Mouse (Mus musculus): ENCODE measurements at regions not wholly inside any gene's neighbourhood (a gene's known extent, or its start where the extent isn't known, plus 50 kb on each side); places are given as distances from the start of the nearest gene placed in this dataset.

GRCm38 (mm10) chr17:84056469-84056868 lies 131.3 kb downstream of the Zfp36l2 start:
- H3K4me3 ChIP-seq (replicated peaks) = no peak overlapping the region
- peak overlapping the region; percentile 6; the same call in 1 of the 2 replicates for H3K27ac ChIP-seq (replicated peaks)
- H3K9me3 ChIP-seq (replicated peaks) = no peaks in the 10 kb centered on the region
- no peak overlapping the region for H3K4me2 ChIP-seq
- H3K4me1 ChIP-seq = peaks cover 27% of the 10 kb centered on the region
- WGBS = 85% methylated on average over 4 of the region's 4 CpGs
- no peaks in the 10 kb centered on the region for H3K36me3 ChIP-seq
- H3K27me3 ChIP-seq (replicated peaks) = no peaks in the 10 kb centered on the region
- H3K9ac ChIP-seq (replicated peaks) = no peak overlapping the region
- no peak for ATAC-seq (ENCODE audit: low FRiP score)

- Histone ChIP-seq H3K4me1 (peaks cover 13% of the 10 kb centered on the region), H3K4me2 (no peak overlapping the region), H3K27ac (replicated peaks) (no peak overlapping the region), H3K9ac (replicated peaks) (no peak overlapping the region), H3K36me3 (no peaks in the 10 kb centered on the region), H3K9me3 (replicated peaks) (no peaks in the 10 kb centered on the region), H3K27me3 (replicated peaks) (no peaks in the 10 kb centered on the region), H3K4me3 (replicated peaks) (no peak overlapping the region)
- ATAC-seq (ENCODE audit: low FRiP score) = no peak
- WGBS = 81% methylated on average over 8 of the region's 8 CpGs
These were observed 135.3 kb downstream of the Zfp36l2 start for GRCm38 (mm10) chr17:84052437-84052836.

DNA sequence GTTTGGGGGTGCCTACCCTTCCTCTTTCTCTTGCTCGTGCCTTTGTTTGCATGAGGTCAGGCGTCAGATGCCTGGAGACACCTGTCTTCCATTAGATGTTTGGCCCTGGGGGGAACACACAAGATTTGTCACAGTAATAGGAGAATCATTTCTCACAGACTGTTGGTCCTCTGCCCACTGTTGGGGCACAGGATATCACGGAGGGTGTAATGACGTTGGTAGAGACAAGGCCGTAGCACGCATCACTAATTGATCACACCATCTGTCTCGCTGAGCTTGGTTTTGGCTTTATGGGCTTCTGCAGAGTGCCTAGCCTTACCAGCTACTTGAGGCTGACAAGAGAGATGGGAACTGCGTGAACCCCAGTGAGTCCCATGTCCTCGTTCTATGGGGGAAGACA lies 136.5 kb downstream of the Zfp36l2 start:
- 71% methylated on average over 9 of the region's 9 CpGs for WGBS
- Histone ChIP-seq H3K9me3 (replicated peaks) (no peaks in the 10 kb centered on the region), H3K36me3 (no peaks in the 10 kb centered on the region), H3K4me1 (0 out of 2 replicates have a peak, but pooled peaks cover 4% of the 10 kb centered on the region), H3K9ac (replicated peaks) (no peak overlapping the region), H3K27ac (replicated peaks) (no peak overlapping the region), H3K4me3 (replicated peaks) (no peak overlapping the region), H3K4me2 (no peak overlapping the region), H3K27me3 (replicated peaks) (no peaks in the 10 kb centered on the region)
- no peak for ATAC-seq (ENCODE audit: low FRiP score)

- whole genome bisulfite sequencing = 52% methylated on average over 6 of the region's 6 CpGs
- Histone ChIP-seq H3K9me3 (replicated peaks) (no peaks in the 10 kb centered on the region), H3K4me3 (replicated peaks) (no peak overlapping the region), H3K27me3 (replicated peaks) (no peaks in the 10 kb centered on the region), H3K9ac (replicated peaks) (no peak overlapping the region), H3K36me3 (no peaks in the 10 kb centered on the region), H3K4me1 (peaks cover 12% of the 10 kb centered on the region; the same call in 1 of the 2 replicates), H3K4me2 (no peak overlapping the region), H3K27ac (replicated peaks) (no peak overlapping the region)
- no peak; the same call in 1 of the 2 replicates for ATAC-seq (ENCODE audit: low FRiP score)
These were observed 139.2 kb downstream of the Zfp36l2 start for GRCm38 (mm10) chr17:84048533-84048932.

- Histone ChIP-seq H3K9me3 (replicated peaks) (no peaks in the 10 kb centered on the region), H3K27ac (replicated peaks) (no peak overlapping the region), H3K27me3 (replicated peaks) (no peaks in the 10 kb centered on the region), H3K36me3 (no peaks in the 10 kb centered on the region), H3K4me1 (peaks cover 12% of the 10 kb centered on the region; the same call in 1 of the 2 replicates), H3K4me2 (no peak overlapping the region), H3K4me3 (replicated peaks) (no peak overlapping the region), H3K9ac (replicated peaks) (no peak overlapping the region)
- 90% methylated on average over 1 of the region's 1 CpGs for WGBS
- ATAC-seq (ENCODE audit: low FRiP score) = no peak
These were observed 140.2 kb downstream of the Zfp36l2 start for GRCm38 (mm10) chr17:84047520-84047919.

GRCm38 (mm10) chr17:84045812-84046211 lies 141.9 kb downstream of the Zfp36l2 start:
- H3K27ac ChIP-seq (replicated peaks) = no peak overlapping the region
- no peak overlapping the region for H3K4me2 ChIP-seq
- no peak overlapping the region for H3K4me3 ChIP-seq (replicated peaks)
- H3K27me3 ChIP-seq (replicated peaks) = no peaks in the 10 kb centered on the region
- ATAC-seq (ENCODE audit: low FRiP score) = no peak
- H3K9me3 ChIP-seq (replicated peaks) = no peaks in the 10 kb centered on the region
- H3K36me3 ChIP-seq = no peaks in the 10 kb centered on the region
- WGBS = 93% methylated on average over 1 of the region's 1 CpGs
- no peak overlapping the region for H3K9ac ChIP-seq (replicated peaks)
- peaks cover 12% of the 10 kb centered on the region; the same call in 1 of the 2 replicates for H3K4me1 ChIP-seq

DNA sequence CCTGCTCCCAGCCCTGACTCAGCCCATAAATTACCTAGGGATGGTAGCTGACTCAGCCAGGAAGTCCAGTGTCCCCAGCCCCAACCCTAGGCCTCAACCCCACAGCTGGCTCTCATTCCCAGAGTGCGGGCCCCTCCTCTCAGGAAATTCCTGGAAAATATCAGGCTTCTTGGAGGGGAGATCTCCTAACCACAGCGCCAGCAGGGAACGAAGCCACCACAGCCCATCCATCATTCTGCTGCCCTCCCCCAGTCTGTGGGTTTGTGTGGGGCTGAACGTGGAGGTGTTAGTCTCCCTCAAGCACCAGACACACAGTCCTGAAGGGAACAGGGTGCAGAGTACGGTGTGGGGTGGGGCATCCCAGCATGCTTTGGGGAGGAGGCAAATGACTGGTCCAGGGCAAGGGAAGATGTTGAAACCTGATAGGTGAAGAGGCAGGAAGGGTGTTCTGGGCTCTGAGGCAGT lies 143.2 kb downstream of the Zfp36l2 start:
- Histone ChIP-seq H3K27me3 (replicated peaks) (no peaks in the 10 kb centered on the region), H3K36me3 (no peaks in the 10 kb centered on the region), H3K4me2 (no peak overlapping the region), H3K9me3 (replicated peaks) (no peaks in the 10 kb centered on the region), H3K9ac (replicated peaks) (no peak overlapping the region), H3K27ac (replicated peaks) (no peak overlapping the region), H3K4me1 (peaks cover 12% of the 10 kb centered on the region; the same call in 1 of the 2 replicates), H3K4me3 (replicated peaks) (no peak overlapping the region)
- no peak for ATAC-seq (ENCODE audit: low FRiP score)
- WGBS = 42% methylated on average over 5 of the region's 5 CpGs

DNA sequence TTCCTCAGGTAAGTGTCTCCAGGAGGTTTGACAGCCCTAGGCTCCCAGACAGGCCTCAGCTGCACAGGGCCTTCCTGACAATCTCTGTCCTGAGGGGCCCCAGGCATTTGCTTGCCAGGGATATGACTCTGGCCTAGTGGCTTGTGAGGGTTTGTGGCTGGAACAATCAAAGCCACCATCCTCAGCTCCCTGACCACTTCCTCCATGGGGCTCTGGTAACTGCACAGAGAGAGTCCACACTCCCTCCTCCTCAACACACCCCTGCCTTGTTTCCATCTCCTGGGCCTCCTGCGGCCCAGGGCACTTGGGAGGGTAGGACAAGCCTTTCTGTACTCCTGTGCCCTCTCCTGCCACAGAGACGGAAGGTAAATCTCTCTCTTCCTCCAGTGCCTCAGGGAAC lies 144.6 kb downstream of the Zfp36l2 start:
- H3K4me1 ChIP-seq = peaks cover 10% of the 10 kb centered on the region; the same call in 1 of the 2 replicates
- ATAC-seq (ENCODE audit: low FRiP score) = no peak
- no peak overlapping the region for H3K4me2 ChIP-seq
- H3K36me3 ChIP-seq = no peaks in the 10 kb centered on the region
- no peak overlapping the region for H3K4me3 ChIP-seq (replicated peaks)
- no peak overlapping the region for H3K9ac ChIP-seq (replicated peaks)
- no peaks in the 10 kb centered on the region for H3K27me3 ChIP-seq (replicated peaks)
- H3K9me3 ChIP-seq (replicated peaks) = no peaks in the 10 kb centered on the region
- no peak overlapping the region for H3K27ac ChIP-seq (replicated peaks)
- 84% methylated on average over 2 of the region's 2 CpGs for WGBS

DNA sequence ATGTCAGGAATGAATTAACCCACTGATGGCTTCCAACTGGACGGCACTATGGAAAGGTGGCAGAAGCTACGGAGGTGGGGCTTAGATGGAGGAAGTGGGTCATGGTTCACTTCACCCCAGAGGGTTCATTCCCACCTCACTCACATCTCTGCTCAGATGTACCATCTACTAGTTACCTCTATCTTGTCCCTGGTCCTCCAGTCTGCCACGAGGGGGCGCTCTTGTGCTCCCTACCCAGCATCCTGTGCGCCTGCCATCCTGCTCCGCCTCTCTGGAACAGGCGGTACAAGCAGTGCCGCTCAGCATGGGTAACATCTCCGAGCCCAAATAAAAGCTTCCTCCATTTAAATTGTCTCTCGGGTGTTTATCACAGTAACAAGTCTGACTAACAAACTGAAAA lies 148.3 kb downstream of the Zfp36l2 start:
- H3K4me1 ChIP-seq = peaks cover 9% of the 10 kb centered on the region; the same call in 1 of the 2 replicates
- 86% methylated on average over 10 of the region's 10 CpGs for WGBS
- no peaks in the 10 kb centered on the region for H3K36me3 ChIP-seq
- no peak overlapping the region for H3K4me2 ChIP-seq
- no peak for ATAC-seq (ENCODE audit: low FRiP score)
- H3K27ac ChIP-seq (replicated peaks) = no peak overlapping the region
- H3K9me3 ChIP-seq (replicated peaks) = no peaks in the 10 kb centered on the region
- no peak overlapping the region for H3K4me3 ChIP-seq (replicated peaks)
- H3K9ac ChIP-seq (replicated peaks) = no peak overlapping the region
- no peaks in the 10 kb centered on the region for H3K27me3 ChIP-seq (replicated peaks)

DNA sequence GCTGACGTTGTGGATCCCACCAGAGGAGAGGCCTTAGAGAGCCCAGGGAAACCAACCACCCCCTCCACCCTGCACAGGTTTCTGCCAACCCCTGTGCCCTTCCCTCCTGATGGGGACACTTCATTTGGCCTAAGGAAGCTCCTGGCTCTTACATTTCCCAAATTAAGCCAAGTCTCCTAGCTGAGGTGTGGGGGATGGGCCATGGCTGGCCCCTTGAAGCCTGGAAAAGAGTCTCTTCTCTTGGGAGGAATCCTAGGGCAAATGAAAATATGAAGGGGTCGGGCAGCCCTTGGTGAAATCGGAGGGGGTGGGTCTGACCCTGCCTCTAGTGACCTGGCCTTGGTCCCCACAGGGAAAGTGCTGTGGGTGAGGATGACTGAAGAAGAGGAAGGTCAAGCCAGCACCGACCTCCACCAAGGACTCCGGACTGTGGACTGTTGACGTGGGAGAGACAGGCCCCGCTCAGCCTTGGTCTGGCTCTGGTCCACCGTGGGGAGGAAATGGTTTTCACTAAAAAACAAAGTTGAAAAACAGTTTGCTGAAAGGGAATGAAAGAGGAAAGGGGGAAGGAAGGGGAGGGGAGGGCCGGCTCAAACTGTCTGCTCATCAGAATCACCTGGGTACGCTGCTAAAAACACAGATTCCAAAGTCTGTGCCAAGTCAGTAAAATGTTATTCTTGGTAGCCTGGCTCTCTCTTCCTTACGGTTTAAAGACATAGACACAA lies 150.0 kb downstream of the Zfp36l2 start:
- no peak overlapping the region for H3K4me2 ChIP-seq
- H3K9me3 ChIP-seq (replicated peaks) = no peaks in the 10 kb centered on the region
- H3K4me1 ChIP-seq = 0 out of 2 replicates have a peak, but pooled peaks cover 6% of the 10 kb centered on the region
- H3K27ac ChIP-seq (replicated peaks) = no peak overlapping the region; the same call in 1 of the 2 replicates
- no peaks in the 10 kb centered on the region for H3K27me3 ChIP-seq (replicated peaks)
- WGBS = 70% methylated on average over 11 of the region's 11 CpGs
- H3K9ac ChIP-seq (replicated peaks) = no peak overlapping the region
- no peak for ATAC-seq (ENCODE audit: low FRiP score)
- H3K4me3 ChIP-seq (replicated peaks) = no peak overlapping the region
- no peaks in the 10 kb centered on the region for H3K36me3 ChIP-seq

- Histone ChIP-seq H3K9me3 (replicated peaks) (no peaks in the 10 kb centered on the region), H3K4me2 (no peak overlapping the region), H3K36me3 (no peaks in the 10 kb centered on the region), H3K4me1 (0 out of 2 replicates have a peak, but pooled peaks cover 13% of the 10 kb centered on the region), H3K27ac (replicated peaks) (no peak overlapping the region), H3K9ac (replicated peaks) (no peak overlapping the region), H3K27me3 (replicated peaks) (no peaks in the 10 kb centered on the region), H3K4me3 (replicated peaks) (no peak overlapping the region)
- 86% methylated on average over 6 of the region's 6 CpGs for WGBS
- no peak for ATAC-seq (ENCODE audit: low FRiP score)
These were observed 151.7 kb downstream of the Zfp36l2 start for GRCm38 (mm10) chr17:84036056-84036455.

DNA sequence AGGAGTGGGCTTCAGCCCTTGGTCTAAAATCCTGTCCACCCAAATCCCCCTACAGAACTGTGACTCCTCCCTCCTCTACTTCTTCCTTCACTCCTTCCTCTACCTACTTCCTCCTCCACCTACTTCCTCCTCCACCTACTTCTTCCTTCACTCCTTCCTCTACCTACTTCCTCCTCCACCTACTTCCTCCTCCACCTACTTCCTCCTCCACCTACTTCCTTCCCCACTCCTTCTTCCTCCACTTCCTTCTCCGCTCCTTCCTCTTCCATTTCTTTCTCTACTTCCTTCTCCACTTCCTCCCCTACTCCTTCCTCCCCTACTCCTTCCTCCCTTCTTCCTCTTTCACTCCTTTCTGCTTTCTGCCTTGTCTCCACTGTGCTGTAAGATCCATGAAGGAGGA lies 152.9 kb downstream of the Zfp36l2 start:
- H3K4me3 ChIP-seq (replicated peaks) = no peak overlapping the region
- no peak overlapping the region for H3K4me2 ChIP-seq
- no peak for ATAC-seq (ENCODE audit: low FRiP score)
- H3K27ac ChIP-seq (replicated peaks) = no peak overlapping the region
- H3K9me3 ChIP-seq (replicated peaks) = no peaks in the 10 kb centered on the region
- no peaks in the 10 kb centered on the region for H3K27me3 ChIP-seq (replicated peaks)
- no peaks in the 10 kb centered on the region for H3K36me3 ChIP-seq
- no peak overlapping the region for H3K9ac ChIP-seq (replicated peaks)
- H3K4me1 ChIP-seq = 0 out of 2 replicates have a peak, but pooled peaks cover 13% of the 10 kb centered on the region
- 96% methylated on average over 1 of the region's 1 CpGs for WGBS

Data from neural tube, embryonic 15.5 days (tissue).